22 mouse cellular contexts compared by ENCODE assay signal in genomic region chr1:73236867-73237266, GRCm38 (mm10).
A peak's percentile ranks its signal among the peaks of the same experiment; 100 is the strongest.
DNase-seq lines count a peak whose midpoint lies in the region; ATAC-seq and TF ChIP-seq lines count a peak whose summit lies in the region.
"Had no signal": no experiment of that assay in that cellular context is flagged by ENCODE, and none has a peak within 500 bp of the region (broad histone marks: within the 10 kb centered on the region; RNA-seq: fewer than 3 reads in every experiment).

No protein-coding gene starts in this region.

- TF ChIP-seq CTCF in gastrocnemius, adult 2 months (IDR thresholded peaks at IDR 0.05), result no peak

- no peak for ATAC-seq in monocyte, adult 5-6 weeks (replicated peaks; ENCODE audit: insufficient number of reproducible peaks, low FRiP score, low TSS enrichment, poor library complexity, severe bottlenecking)
- ATAC-seq: forebrain, embryonic 13.5 days; Patski had no signal

- intact Hi-C loops in gastrocnemius, adult 2 months (cut with DNase I), result loop anchor here (2.0 to 10.0 kb wide), 3 partner anchors 28 to 202 kb away; no protein-coding TSS in a partner anchor

- peak overlapping the region; percentile 84 for H3K27ac ChIP-seq in gastrocnemius, adult 2 months
- H3K27ac ChIP-seq: forebrain, embryonic 13.5 days; heart, embryonic 15.5 days; hindbrain, embryonic 15.5 days; left cerebral cortex, adult 2 months; liver, embryonic 13.5 days; stomach, postnatal 0 days had no signal

- no peak overlapping the region for H3K4me3 ChIP-seq in gastrocnemius, adult 2 months
- H3K4me3 ChIP-seq: forebrain, embryonic 13.5 days; heart, embryonic 15.5 days; hindbrain, embryonic 15.5 days; left cerebral cortex, adult 2 months; liver, embryonic 13.5 days had no signal

- peak; percentile 42 for DNase-seq in gastrocnemius, adult 2 months
- no peak for DNase-seq in gastrocnemius, adult 8-10 months (ENCODE audit: low spot score in 2 of 2)
- peak; percentile 41 for DNase-seq in brain, adult 2 months (ENCODE audit: low read depth, low spot score)
- DNase-seq in cerebellum, adult 11-12 months, result peak; percentile 31
- peak; percentile 33 to 35 for DNase-seq in cerebellum, postnatal 10 days
- DNase-seq in right cerebral cortex, postnatal 25 days, result no peak
- DNase-seq: adrenal gland, adult 8-10 months; B cell, adult 2 months; gastrocnemius, postnatal 36 days; heart, postnatal 4 days; layer of hippocampus, adult 9-11 months; liver, embryonic 13.5 days; lung, adult 2 months; lung, postnatal 14 days; thymus, adult 2 months had no signal

Comparison
In these comparisons a context has a peak if more than half of its experiments do, and no peak if none do; other contexts are left out.
1. DNase-seq: peak in gastrocnemius, adult 2 months (single experiment), brain, adult 2 months (single experiment), cerebellum, adult 11-12 months (single experiment) and cerebellum, postnatal 10 days (2 of 2); none in gastrocnemius, adult 8-10 months (0 of 2) and right cerebral cortex, postnatal 25 days (single experiment).